Mouse (Mus musculus) layer of hippocampus, adult 8-10 months (tissue): Measurements from ENCODE around the gene E2f1. TPM values are rescaled to one million over a fixed set of nuclear protein-coding genes. Genes with fewer than 3 reads are reported as not detected.

Source experiments
- DNase-seq, 2 experiments: peaks; one replicate each; pipeline ENCODE4 v3.0.0; 2022; ENCODE audit warnings: low spot score in 2 of 2
- total RNA-seq, 4 experiments: library from RNA; stranded (reverse); gene quantifications; 2 replicates each; pipeline ENCODE4 v1.2.4; 2022

E2f1 gene
- total RNA-seq, 4 experiments from 2014 or later, result 3.5 to 5.1 (median 4.5) TPM

DNA sequence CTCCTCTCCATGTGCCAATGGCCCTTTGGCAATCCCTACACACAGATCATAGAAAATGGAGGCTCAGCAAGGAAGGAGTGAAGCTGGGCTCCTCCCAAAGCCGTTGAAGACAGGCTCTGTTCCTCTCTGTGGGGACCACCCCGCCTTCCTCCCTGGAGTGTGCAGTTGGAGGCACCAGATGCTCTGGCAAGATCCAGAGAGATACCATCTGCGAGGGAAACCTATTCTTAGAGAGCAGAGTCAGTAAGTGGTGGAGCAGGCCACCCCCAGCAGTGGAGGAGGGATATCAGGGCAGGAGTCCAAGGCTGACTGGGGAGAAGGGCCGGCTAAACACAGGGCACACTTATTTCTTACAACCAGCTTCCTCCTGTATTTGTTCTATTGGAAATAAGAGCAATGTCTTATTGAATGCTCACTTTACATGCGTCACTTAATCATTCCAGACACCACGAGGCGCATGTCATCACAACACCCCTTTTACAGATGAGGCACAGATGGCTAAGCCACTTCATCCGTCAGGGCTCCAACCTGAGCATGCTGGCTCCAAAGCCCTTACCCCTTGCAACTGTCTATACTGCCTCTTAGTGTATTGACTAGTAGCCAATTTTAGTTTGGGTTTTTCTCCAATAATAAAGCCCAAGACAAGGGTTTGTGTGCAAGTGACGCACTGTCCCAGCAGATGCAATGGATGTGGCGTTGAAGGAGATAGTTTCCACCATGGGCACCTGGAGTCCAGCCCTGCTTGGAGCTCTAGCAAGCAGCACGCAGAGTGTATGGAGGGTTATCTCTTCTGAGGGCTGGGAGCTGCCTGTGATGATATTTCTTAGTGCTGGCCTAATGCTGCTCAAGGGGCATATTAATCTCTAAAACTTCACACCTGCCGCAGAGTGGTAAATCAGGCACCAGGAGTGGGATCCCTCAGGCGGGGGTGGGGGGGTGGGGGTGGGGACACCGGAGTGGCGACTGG, 14.5 kb upstream of the E2f1 start:
- peak; percentile 93 to 94 for DNase-seq

DNA sequence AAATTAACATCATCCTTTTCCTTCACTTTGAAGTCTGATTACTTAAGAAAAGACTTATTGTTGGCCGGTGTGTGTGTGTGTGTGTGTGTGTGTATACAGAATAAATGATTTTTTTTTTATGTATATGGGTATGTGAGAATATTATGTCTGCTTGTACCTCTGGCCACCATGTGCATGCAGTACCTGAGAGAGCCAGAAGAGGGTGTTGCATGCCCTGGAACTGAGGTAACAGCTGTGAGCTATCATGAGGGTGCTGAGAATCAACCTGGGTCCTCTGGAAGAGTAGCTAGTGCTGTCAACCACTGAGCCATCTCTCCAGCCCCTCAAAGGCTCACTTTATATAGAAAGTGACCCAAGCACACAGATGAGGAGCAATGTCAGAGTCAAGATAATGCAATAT, 11.7 kb upstream of the E2f1 start:
- DNase-seq, result no peak

DNA sequence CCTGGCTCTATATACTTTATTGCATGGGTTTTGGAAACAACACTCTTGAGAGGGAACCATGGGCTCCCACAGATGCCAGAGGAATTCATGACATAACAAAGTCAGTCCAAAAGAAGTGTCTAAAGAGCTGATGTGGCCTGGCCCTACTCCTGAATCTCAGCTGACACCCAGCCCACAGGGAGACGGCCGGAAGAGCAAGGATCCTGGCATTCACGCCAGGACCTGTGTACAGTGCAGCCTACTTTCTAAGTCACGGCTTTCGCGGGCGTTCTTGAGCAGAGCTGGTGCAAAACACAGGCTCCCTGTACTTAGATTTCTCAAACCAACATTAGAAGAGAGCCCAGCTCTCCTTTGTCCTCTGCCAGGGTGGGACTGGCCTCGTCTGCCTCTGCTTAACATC, 10.9 kb upstream of the E2f1 start:
- no peak for DNase-seq

DNA sequence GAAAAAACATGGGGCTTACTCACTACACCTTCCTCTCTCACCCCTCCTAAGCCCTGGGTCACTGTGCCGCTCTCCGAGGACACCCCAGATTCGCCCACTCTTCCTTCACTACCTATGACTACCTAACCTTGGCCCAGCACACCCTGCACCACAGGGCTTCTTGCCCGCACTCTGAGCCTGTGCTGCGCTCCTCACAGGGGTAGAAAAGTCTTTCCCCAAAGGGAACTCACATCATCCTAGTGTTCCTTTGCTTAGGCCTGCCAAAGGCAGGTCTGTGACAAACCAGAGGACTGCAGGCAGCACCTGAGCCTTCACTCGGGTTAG, 8.0 kb upstream of the E2f1 start:
- no peak for DNase-seq

DNA sequence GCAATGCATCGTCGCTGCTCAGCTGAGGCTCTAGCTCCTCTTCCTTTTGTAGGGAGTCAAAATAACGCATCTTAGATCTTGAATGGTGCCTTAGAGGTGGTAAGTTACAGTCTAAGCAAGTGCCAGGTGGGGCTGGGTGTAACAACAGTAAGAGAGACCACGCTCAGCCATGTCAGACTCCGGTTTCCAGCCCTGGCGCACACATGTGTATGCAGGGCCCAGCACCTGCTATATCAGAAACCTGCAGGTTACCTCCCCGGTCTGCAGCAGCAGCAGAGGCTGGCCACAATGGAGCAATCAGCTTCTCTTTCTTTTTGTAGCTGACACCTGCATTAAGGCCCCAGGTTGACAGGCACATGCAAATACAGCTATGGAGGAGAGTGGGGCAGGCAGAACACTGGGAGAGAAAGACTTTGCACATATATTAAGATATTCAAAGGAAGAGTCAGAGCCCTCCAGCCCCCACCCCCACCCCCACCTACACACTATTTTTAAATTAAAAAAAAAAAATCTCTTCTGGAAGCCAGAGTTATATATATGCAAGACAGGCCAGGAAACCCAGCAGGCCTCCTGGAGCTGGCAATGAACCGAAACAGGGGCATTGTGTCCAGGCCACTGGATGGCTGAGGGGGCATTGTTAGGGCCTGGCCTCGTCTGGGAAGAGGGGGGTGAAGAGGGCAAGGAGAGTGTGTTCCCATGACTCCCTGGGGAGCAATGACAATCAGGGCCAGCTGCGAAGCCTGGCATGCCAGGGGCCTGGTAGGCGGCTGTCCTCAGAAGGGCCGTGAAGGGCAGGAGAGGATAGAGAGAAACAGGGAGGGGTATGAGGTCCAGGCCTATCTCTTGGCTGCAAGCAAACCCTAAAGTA, 7.4 kb upstream of the E2f1 start:
- DNase-seq, result no peak

DNA sequence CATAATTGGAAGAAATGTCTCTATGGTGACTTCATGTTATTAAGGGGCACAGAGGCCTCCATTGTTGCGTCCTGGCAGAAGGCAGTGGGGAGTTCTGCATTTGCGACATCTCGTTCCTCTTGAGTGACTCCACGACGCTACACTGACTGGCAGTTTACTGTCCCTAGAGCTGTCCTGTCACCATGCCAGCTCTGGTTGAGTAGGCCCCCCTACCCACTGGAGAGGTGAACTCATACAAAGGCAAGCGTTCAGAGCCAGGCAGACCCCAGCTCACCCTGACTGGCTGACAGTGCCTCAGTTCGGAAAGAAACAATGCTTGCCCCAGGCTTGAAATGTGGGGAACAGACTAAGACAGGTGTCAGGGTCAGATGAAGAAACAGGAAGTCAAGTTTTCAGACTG, 4.6 kb upstream of the E2f1 start:
- no peak for DNase-seq

DNA sequence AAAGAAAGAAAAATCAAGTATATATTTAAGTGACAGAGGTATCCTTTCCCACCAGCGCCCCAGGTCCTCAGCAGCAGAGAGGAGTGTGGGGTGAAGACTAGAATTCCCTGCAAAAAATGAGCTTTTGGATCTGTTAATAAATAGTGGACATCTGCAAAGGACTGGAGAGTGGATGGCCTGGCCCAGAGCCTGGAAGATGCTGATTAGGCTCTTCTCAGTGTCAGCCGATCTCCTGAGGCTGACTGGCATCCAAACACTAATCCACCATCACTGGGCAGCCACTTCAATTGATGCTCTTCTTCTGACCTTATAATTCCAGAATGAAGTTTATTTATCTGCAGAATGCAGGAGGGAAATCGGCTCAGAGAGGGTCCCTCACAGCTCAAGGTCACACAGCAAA, 3.3 kb upstream of the E2f1 start:
- no peak for DNase-seq

DNA sequence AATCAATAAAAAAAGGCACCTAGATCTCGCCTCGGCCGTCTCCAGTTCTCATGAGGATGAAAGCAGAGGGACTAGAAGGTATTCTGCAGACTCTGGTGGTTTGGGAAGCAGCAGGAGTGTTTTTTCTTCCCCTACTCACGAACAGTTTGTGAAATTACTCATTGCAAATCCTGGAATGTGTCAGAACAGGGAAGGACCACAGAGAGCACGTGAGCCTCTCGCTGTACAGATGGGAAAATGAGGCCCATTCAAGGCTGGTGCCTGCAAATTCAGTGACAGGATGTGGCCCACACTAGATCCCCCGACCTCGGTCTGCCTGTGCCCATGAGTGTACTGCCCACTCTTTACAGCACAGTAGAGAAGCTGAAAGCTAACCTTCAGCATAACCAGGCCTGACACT, 2.3 kb upstream of the E2f1 start:
- DNase-seq, result no peak

DNA sequence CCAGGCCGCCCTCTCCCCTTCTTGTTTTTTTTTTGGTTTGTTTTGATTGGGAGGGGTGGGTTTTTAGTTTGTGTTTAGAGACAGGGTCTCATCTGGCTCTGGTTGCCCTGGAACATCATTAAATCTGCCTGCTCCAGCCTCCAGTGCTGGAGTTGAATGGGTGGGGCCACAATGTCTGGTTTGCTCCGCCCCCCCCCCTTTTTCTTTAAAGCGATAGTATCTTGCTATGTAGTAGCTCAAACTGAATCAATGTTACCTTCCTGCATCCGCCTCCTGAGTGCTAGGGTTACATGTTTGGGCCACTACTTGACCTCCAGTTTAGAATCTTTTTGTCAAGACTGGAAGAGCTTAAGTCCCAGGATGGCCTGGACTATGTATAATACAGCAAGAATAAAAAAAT, 1.6 kb upstream of the E2f1 start:
- DNase-seq, result no peak

DNA sequence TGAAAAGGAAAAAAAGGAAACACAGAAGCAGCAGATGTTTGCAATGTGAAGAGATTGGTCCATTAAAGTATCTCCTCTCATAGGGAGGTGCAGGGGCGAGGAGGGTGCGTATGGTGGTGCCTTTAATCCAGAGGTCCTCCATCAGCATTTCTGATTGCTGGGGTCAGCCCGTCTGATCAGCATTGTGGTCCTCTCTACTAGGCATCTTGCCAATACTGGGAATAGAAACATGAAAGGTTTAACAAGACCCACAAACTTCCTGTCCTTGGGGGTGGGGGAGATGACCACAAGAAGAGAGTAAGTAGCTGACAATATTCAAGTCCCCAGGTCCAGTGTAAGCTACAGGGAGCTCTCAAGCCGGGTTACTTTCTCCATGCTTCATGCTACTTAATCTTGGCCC, 974 bp upstream of the E2f1 start:
- no peak for DNase-seq

DNA sequence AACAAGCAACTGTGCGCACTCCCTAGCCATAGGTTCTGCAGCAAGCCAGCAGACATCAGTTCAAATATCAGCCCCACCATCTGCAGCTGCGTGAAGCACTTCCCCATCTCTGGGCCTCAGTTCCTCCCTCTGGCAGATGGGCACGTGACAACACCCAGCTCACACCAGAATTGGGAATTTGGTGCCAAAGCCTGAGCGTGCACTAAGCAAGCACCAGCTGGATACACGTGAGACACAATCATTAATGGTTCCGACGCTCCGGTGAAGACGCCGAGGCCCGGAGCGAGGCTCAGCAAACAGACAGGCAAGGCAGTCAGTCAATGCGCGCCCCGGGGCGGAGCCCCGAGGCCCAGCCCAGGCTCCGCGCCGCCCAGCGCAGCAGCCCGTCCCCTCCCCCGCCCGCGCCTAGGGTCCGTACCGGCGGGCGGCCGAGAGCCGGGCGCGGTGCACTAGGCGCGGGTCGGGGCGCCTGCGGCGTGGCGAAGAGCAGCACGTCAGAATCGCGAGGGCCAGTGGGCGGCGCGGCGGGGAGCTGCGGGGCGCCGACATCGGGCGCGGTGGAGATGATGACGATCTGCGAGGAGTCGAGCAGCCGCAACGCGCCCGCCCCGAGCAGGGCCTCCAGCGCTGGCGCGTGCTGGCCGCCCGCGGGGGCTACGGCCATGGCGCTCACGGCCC, 482 bp downstream of the E2f1 start:
- DNase-seq, result peak in 1 of 2 experiments; percentile 40

DNA sequence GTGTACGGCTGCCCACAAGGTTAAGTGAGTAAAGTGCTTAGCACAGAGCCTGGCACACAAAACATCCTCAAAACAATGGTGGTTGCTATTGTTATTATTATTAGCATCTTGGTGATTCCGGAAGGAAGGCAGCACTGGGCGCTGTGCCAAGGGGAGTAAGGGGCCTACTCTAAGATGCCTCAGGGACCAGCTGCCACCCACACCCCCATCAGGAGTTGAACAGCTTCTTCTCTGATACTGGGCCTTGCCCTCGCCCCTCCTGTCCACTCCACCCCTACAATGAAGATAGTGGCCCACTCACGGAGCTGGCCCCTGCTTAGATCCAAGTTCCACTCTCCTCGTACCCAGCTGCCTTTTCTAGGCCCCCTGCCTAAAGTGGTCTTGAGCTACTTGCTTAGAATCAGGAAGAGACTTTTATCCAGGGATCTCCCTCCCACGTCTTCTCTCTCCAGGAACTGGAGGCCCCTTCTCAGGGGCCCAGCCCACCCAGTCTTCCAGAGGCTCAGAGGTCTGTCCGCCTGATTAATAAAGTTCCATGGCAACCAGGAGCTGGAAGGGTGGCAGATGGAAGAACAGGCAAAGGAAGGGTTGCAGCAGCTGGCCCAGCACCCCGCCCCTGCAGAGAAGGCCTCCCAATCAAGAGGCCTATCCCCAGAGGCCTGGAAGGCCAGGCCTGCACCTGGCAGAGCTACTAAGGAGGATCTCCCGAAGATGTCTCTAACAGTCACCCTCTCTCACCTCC, 1.2 kb downstream of the E2f1 start:
- no peak for DNase-seq

DNA sequence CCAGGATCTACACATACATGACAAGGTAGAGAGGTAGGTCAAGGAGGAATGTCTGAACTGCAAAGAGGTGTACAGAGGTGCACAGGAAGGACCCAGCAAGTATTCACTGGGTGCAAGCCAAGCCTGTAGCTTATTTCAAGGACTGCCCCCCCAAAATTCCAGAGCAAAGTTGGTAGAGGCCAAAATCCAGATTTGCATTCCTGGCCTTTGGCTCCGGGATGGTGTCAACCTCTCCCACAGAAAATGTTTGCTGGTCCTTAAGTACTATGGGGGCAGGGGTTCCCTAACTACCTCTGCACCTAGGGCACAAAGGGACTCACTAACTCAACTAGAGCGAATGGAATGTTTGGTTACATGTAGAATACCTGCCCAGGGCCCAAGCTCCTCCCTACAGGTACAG, 1.9 kb downstream of the E2f1 start:
- DNase-seq, result no peak

DNA sequence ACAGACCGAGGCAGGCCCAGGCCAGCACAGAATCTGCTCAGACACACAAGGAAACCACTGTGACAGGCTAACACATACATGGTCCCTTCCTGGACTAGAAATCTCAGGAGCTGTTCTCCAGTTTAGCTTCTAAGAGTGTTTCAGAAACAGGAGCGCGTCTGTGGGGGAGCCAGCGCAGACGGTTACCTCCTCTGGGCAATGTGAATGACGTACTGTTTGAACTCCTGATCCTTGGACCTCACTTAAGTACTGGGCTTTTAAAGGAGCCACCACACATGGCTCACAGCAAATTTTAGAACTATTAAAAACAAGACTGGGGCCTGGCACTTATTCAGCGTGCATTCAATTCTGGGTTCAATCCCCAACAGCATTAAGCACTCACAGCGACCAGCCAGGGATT, 3.1 kb downstream of the E2f1 start:
- no peak for DNase-seq

DNA sequence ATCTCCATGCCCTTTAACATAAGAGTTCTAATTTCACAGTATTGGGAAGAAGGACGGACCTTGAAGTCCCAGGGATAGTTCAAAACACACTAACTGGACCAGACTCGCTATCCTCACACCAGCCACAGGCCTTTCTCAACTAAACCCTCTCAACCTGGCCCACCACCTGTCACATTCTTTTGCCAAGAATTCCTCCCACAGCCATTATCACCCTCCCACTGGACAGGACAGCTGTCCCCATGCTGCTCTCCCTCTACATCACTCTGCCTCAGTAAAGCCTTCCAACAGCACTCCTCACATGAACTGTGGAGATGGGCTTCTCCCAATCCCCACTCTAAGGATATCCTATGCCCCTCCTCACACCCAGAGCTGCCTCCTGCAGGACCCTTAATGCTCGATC, 4.1 kb downstream of the E2f1 start:
- DNase-seq, result no peak

DNA sequence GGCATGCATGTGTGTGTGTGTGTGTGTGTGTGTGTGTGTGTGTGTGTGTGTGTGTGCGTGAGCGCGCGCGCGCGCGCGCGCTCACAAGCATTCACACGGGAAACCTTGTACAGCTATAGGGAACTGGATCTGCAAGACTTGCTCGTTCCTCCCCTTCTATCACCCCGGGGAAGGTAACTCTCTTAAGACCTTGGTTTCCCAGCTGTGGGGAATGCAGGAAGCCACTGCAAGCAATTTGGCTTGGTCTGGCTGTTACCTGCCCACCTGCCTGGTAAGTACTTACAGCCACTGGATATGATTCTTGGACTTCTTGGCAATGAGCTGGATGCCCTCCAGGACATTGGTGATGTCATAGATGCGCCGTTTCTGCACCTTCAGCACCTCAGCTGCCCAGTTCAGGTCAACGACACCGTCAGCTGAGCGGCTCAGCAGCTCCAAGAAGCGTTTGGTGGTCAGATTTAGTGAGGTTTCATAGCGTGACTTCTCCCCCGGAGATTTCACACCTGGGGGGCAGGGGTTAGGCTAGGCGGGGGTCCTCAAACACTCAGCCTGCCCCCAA, 6.0 kb downstream of the E2f1 start:
- DNase-seq, result no peak

DNA sequence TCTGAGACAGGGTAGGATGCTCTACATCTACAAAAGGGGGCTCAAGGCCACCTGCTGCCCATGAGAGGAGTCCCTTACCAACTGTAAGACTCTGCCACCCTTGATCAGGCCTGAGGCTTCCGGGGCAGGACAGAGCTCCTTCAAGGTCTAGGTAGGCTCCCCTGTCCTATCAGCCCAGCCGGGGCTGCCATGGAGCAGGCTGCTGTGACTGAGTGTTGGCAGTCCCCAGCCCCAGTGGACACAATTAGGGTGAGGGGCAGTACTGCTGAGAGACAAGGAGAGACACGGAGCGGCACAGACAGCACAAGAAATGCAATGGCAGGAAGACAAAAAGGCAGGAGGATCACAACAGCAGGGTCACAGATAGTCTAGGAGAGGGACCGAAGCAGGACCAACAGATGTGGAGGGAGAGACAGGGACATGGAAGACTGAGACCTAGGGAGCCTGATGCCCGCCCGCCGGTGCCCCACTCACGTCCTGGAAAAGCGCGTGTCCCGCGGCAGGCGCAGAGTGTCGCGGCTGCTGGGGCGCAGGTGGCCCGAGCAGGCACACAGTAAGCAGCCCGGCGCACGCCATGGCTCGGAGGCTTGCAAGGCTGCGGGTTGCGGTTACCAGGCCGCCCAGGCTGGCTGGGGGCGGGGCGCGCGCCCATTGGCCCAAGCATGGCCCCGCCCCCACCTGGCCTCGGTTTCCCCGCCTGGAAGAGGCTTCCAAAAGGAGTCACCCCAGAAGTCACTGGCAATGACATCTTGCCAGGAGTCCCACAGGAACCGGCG, 11.2 kb downstream of the E2f1 start, which contains the start of gene Necab3:
TSS of gene Necab3 (minus strand) at position 627 of the 776 bp plus-strand sequence.
- peak in 1 of 2 experiments; percentile 45 for DNase-seq

DNA sequence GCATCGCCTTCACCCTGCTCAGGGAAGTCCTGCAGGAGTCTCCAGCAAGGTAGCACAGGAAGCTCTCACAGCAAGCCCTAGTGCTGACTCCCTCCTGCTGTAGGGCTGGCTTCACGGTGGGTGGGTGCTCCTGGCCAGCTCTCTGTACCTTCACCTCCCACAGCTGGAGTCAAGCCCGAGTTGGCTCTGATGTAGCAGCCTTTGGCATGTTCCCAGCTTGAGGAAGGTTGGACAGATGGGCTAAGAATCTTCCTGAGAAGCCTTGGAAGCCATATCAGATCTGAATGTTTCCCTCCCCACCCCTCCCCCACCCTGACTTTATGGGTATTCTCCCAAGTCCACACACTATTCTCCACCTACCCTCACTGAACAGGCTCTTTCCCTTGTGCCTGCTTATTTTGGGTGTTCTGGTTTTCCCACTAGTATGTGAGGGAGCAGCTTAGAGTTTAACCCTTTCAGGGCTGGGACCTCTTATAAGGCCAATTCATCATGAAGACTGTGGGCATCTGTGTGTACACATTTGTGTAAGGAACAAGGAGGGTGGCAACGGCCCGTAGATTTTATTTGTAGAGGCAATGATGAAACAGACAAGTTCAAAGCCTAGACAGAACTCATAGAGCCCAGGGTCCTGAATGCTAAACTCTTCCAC, 12.4 kb downstream of the E2f1 start:
- DNase-seq, result no peak

DNA sequence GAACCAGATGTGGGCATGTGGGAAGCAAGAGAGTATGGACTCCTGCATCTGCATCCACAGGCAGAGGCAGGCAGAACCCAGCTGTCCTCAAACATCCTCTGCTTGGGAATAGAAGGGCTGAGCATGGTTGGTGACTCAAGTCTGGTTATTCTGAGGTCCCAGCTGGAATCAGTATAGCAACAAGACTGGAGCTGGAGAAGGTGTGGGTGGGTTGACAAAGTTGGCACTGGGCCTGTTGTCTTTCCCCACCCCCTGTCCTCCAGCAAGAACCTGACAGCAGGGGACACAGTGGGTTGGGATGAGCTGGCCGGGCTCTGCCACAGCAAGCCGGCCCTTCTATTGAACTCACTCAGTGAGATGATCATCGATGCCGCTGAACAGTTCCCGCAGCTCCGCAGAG, 14.5 kb downstream of the E2f1 start:
- peak in 1 of 2 experiments; percentile 51 for DNase-seq
